Mouse (Mus musculus): ENCODE data around the gene Ctnna3. TPM values are rescaled to one million over a fixed set of nuclear protein-coding genes. Genes with fewer than 3 reads are reported as not detected.

Gene Ctnna3
- polyA plus RNA-seq, 1 experiment from 2014 or later: 1.7 TPM

DNA sequence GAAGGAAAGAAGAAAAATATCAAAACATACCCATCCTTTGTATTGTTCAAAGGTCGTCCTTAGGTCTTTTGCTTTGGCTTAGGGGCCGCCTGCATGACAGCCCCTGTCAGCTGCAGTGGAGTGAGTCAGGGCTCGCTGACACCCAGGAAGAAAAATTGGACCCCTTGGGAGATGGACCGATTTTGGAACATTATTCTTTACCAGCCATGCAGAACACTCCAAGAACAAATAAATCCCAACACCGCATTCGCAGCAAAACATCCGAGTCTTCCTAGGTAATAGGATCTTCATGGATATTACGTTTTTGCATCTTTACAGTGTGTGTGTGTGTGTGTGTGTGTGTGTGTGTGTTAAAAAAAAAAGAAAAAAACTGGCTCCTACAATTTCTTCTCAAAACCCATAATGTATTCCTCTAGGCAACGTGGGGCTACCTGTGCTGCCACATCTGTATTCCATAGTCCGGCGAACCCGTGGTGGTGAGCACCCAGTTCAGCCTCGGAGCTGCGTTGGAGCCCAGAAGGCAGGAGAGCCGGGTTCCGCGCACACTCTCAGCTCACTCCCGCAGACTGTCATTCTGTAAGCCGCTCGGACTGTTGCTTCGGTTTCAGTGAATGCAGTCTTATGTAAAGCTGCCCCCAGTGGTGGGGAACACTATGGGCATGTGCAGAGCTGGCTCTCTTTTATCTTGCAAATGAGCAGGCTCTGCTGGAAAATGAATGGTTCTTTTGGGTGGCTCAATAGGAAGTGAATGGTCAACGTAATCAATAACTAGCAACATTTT is 660.0 kb downstream of the Ctnna3 start, which contains the start of gene Lrrtm3:
Gene Lrrtm3 (minus strand): TSS at position 598 of the 781 bp plus-strand sequence.
- Histone ChIP-seq H3K4me2 (ENCODE audit: low read length) (peak within 1 kb of the TSS; percentile 67), H3K36me3 (ENCODE audit: control insufficient read depth, insufficient read depth, low read length) (no peaks in the 10 kb centered on the region), H3K4me1 (replicated peaks; ENCODE audit: control insufficient read depth, insufficient read depth, low read length) (no peaks in the 10 kb centered on the region), H3K27me3 (replicated peaks; ENCODE audit: control insufficient read depth, insufficient read depth, low read length) (peaks cover 13% of the 10 kb centered on the region), H3K27ac (ENCODE audit: low read depth) (no peak within 1 kb of the TSS), H3K4me3 (ENCODE audit: low read depth, low read length) (peak within 1 kb of the TSS; percentile 20), H3K9ac (ENCODE audit: low read length) (no peak within 1 kb of the TSS), H3K9me3 (ENCODE audit: control insufficient read depth, low read length) (no peaks in the 10 kb centered on the region)
- peak; percentile 73 for DNase-seq (ENCODE audit: low spot score)
- ATAC-seq (replicated peaks; ENCODE audit: low FRiP score, low TSS enrichment, low read depth): peak; percentile 79
- 4% methylated on average over 22 of the region's 22 CpGs for WGBS

DNA sequence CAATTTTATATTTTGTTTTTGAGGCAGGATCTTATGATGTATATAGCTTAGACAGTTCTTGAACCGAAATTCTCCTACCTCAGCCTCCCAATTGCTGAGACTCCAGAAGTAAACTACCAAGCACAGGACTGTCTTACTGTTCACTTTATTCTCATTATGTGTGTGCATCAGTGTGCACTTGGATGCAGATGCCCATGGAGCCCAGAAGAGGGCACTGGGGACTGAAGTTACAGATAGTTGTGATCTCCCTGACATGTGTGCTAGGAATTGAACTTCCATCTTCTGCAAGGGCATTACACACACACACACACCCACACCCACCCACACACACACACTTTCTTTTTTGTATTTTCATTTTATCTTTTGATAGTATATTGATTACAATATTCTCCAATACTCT is 666.6 kb downstream of the Ctnna3 start:
- DNase-seq (ENCODE audit: low spot score): no peak
- no peak overlapping the region for H3K4me2 ChIP-seq (ENCODE audit: low read length)
- 95% methylated on average over 1 of the region's 1 CpGs for WGBS
- ATAC-seq (replicated peaks; ENCODE audit: low FRiP score, low TSS enrichment, low read depth): no peak
- 0 out of 2 replicates have a peak, but pooled peaks cover 3% of the 10 kb centered on the region for H3K9me3 ChIP-seq (ENCODE audit: control insufficient read depth, low read length)
- no peaks in the 10 kb centered on the region for H3K27me3 ChIP-seq (replicated peaks; ENCODE audit: control insufficient read depth, insufficient read depth, low read length)
- H3K9ac ChIP-seq (ENCODE audit: low read length): no peak overlapping the region
- H3K4me3 ChIP-seq (ENCODE audit: low read depth, low read length): no peak overlapping the region
- no peaks in the 10 kb centered on the region for H3K36me3 ChIP-seq (ENCODE audit: control insufficient read depth, insufficient read depth, low read length)
- H3K27ac ChIP-seq (ENCODE audit: low read depth): no peak overlapping the region
- H3K4me1 ChIP-seq (replicated peaks; ENCODE audit: control insufficient read depth, insufficient read depth, low read length): no peaks in the 10 kb centered on the region

DNA sequence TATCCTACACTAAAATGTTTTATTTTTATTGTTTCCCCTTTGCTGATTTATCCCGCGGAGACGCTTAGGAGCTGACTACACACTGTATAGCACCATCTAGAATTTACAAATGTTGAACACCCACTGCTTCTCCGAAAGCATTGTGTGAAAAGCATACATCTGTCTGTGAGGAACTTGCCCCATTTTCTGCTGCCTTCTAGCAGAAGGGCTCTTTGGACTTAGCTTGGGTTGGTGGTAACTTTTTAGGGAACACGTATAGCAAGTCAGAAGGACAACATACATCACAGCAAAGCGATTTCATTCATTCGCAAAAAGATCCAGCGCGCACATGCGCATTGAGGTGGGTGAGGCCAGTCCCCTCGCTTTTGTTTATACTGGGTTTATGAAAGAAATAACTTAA is 685.3 kb downstream of the Ctnna3 start:
- Histone ChIP-seq H3K27ac (ENCODE audit: low read depth) (no peak overlapping the region), H3K27me3 (replicated peaks; ENCODE audit: control insufficient read depth, insufficient read depth, low read length) (no peaks in the 10 kb centered on the region), H3K4me2 (ENCODE audit: low read length) (no peak overlapping the region), H3K4me3 (ENCODE audit: low read depth, low read length) (no peak overlapping the region), H3K4me1 (replicated peaks; ENCODE audit: control insufficient read depth, insufficient read depth, low read length) (no peaks in the 10 kb centered on the region), H3K9me3 (ENCODE audit: control insufficient read depth, low read length) (no peaks in the 10 kb centered on the region), H3K36me3 (ENCODE audit: control insufficient read depth, insufficient read depth, low read length) (no peaks in the 10 kb centered on the region), H3K9ac (ENCODE audit: low read length) (no peak overlapping the region)
- 93% methylated on average over 11 of the region's 11 CpGs for WGBS
- ATAC-seq (replicated peaks; ENCODE audit: low FRiP score, low TSS enrichment, low read depth) (no peak), DNase-seq (ENCODE audit: low spot score) (no peak)

DNA sequence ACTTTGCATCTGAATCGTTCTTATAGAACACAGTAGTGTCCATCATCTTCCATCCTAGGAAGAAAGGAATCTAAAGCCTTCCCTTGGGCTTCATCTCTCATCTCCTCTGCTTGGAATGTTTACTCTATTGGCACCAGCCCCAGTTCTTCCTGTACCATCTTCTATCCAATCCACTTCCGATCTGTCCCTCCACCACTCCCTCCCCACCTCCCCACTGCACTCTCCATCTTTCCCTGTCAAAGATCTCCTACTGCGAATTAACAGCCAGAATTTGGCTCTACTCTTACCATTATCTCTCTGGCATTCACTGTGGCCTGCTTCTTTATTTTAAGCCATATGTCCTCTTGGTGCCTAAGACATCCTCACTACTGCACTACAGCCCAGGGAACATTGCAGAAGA is 688.9 kb downstream of the Ctnna3 start:
- 53% methylated on average over 3 of the region's 3 CpGs for WGBS
- ATAC-seq (replicated peaks; ENCODE audit: low FRiP score, low TSS enrichment, low read depth): no peak
- no peaks in the 10 kb centered on the region for H3K4me1 ChIP-seq (replicated peaks; ENCODE audit: control insufficient read depth, insufficient read depth, low read length)

DNA sequence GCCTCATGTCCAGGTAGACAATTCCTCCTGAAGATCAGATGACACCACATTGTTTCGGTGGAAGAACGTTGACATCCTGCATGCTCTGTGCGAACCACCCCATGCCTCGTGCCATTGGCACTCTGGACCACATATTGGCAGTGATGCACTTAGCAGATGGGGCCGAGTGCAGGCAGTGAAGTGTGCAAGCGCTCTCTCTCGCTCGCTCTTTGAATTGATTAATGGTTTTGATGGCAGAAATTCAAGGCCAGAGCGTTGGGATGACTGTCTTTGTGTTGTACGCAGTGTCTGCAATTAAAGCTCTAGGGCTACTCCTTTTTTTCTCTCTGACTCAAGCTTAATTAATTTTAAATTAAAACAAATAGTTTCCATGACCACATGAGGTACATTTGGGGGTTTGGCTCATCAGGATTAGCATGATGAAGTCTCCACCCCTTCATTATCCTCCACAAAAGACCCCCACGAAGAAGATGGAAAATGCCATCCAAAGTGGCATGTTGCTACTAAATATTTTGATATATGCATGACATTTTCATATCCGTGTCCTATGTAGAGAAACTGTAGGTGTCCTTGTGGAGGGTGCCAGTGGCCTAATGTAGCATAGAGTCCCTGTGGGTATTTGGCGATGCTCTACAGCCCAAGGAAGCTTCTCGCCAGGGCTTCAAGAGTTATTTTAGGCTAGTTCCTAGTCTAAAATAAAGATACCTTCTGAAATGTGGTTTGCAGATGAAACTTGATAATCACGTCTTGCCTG is 700.7 kb downstream of the Ctnna3 start:
- Histone ChIP-seq H3K4me1 (replicated peaks; ENCODE audit: control insufficient read depth, insufficient read depth, low read length) (no peaks in the 10 kb centered on the region), H3K27ac (ENCODE audit: low read depth) (no peak overlapping the region), H3K36me3 (ENCODE audit: control insufficient read depth, insufficient read depth, low read length) (no peaks in the 10 kb centered on the region), H3K9ac (ENCODE audit: low read length) (no peak overlapping the region), H3K4me3 (ENCODE audit: low read depth, low read length) (no peak overlapping the region), H3K9me3 (ENCODE audit: control insufficient read depth, low read length) (no peaks in the 10 kb centered on the region), H3K27me3 (replicated peaks; ENCODE audit: control insufficient read depth, insufficient read depth, low read length) (no peaks in the 10 kb centered on the region), H3K4me2 (ENCODE audit: low read length) (no peak overlapping the region)
- no peak for ATAC-seq (replicated peaks; ENCODE audit: low FRiP score, low TSS enrichment, low read depth)
- DNase-seq (ENCODE audit: low spot score): no peak
- 86% methylated on average over 15 of the region's 15 CpGs for WGBS

More for the DNA sequence above, 688.9 kb downstream of the Ctnna3 start:
- H3K9me3 ChIP-seq (ENCODE audit: control insufficient read depth, low read length): no peaks in the 10 kb centered on the region
- no peak overlapping the region for H3K4me2 ChIP-seq (ENCODE audit: low read length)
- no peak overlapping the region for H3K27ac ChIP-seq (ENCODE audit: low read depth)
- no peaks in the 10 kb centered on the region for H3K36me3 ChIP-seq (ENCODE audit: control insufficient read depth, insufficient read depth, low read length)
- H3K27me3 ChIP-seq (replicated peaks; ENCODE audit: control insufficient read depth, insufficient read depth, low read length): no peaks in the 10 kb centered on the region
- H3K9ac ChIP-seq (ENCODE audit: low read length): no peak overlapping the region
- H3K4me3 ChIP-seq (ENCODE audit: low read depth, low read length): no peak overlapping the region
- DNase-seq (ENCODE audit: low spot score): no peak

DNA sequence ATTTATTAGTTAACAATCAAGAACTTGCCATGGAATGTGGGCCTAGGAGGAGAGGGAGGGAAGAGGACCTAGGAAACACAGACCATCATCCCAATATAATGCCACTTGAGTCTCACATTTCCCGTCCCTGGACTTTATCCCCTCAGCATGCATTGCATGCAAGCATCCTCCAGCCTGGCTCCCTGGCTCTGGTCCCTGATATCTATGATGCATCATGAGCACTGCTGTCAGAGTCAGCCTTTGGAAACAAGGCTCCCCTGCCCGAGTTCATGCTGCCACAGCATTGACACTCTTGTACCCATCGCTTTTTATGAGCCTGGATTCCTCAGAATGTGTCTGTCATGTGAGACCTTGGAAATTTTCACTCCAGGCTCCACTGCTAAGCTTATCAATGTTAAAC is 703.6 kb downstream of the Ctnna3 start:
- no peak overlapping the region for H3K27ac ChIP-seq (ENCODE audit: low read depth)
- no peaks in the 10 kb centered on the region for H3K36me3 ChIP-seq (ENCODE audit: control insufficient read depth, insufficient read depth, low read length)
- no peaks in the 10 kb centered on the region for H3K4me1 ChIP-seq (replicated peaks; ENCODE audit: control insufficient read depth, insufficient read depth, low read length)
- no peak overlapping the region for H3K4me2 ChIP-seq (ENCODE audit: low read length)
- DNase-seq (ENCODE audit: low spot score) (no peak), ATAC-seq (replicated peaks; ENCODE audit: low FRiP score, low TSS enrichment, low read depth) (no peak)
- H3K27me3 ChIP-seq (replicated peaks; ENCODE audit: control insufficient read depth, insufficient read depth, low read length): no peaks in the 10 kb centered on the region
- no peaks in the 10 kb centered on the region for H3K9me3 ChIP-seq (ENCODE audit: control insufficient read depth, low read length)
- 75% methylated on average over 3 of the region's 3 CpGs for WGBS
- H3K4me3 ChIP-seq (ENCODE audit: low read depth, low read length): no peak overlapping the region
- no peak overlapping the region for H3K9ac ChIP-seq (ENCODE audit: low read length)

DNA sequence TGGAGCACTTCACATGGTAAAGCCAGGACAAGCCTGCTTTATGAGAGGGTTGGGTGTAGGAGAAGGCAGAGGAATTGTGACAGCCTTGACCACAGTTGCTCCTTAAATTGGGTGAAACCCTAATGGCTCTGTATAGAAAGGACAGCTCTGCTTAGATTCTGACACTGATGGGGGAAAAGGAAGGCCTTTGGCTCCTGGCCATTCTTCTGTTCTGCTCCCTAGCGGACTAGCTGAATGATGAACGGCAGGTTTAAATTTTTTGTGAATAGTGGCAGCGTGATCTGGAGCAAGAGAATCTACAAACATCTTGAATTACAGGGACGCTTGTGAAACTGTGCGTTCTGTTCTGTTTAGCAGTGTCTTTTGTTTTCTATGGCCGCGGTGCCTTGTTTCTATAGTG is 705.6 kb downstream of the Ctnna3 start:
- WGBS: 29% methylated on average over 7 of the region's 7 CpGs
- Histone ChIP-seq H3K9me3 (ENCODE audit: control insufficient read depth, low read length) (no peaks in the 10 kb centered on the region), H3K4me3 (ENCODE audit: low read depth, low read length) (no peak overlapping the region), H3K9ac (ENCODE audit: low read length) (no peak overlapping the region), H3K27me3 (replicated peaks; ENCODE audit: control insufficient read depth, insufficient read depth, low read length) (no peaks in the 10 kb centered on the region), H3K36me3 (ENCODE audit: control insufficient read depth, insufficient read depth, low read length) (no peaks in the 10 kb centered on the region), H3K4me1 (replicated peaks; ENCODE audit: control insufficient read depth, insufficient read depth, low read length) (no peaks in the 10 kb centered on the region), H3K27ac (ENCODE audit: low read depth) (no peak overlapping the region), H3K4me2 (ENCODE audit: low read length) (no peak overlapping the region)
- DNase-seq (ENCODE audit: low spot score) (peak; percentile 56), ATAC-seq (replicated peaks; ENCODE audit: low FRiP score, low TSS enrichment, low read depth) (no peak)

DNA sequence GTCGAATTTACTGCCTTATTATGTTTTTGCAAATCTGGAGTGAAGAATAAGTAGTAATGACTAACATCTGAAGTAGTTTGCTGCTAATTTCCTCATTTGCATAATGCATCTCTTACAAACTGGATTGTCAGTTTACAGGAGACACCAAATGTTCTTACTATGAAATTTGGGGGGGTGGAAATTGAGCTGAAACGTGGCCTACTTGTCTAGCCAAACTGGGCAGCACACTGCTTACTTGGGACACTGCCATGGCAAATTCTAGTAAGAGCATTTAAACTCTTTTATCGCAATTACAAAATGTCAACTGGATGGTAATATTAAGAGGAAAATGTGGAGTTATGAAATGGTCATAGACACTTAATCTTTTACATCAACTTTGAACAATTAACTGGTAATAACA is 716.6 kb downstream of the Ctnna3 start:
- Histone ChIP-seq H3K36me3 (ENCODE audit: control insufficient read depth, insufficient read depth, low read length) (no peaks in the 10 kb centered on the region), H3K9me3 (ENCODE audit: control insufficient read depth, low read length) (no peaks in the 10 kb centered on the region), H3K9ac (ENCODE audit: low read length) (no peak overlapping the region), H3K4me2 (ENCODE audit: low read length) (no peak overlapping the region), H3K4me3 (ENCODE audit: low read depth, low read length) (no peak overlapping the region), H3K27ac (ENCODE audit: low read depth) (no peak overlapping the region), H3K27me3 (replicated peaks; ENCODE audit: control insufficient read depth, insufficient read depth, low read length) (no peaks in the 10 kb centered on the region), H3K4me1 (replicated peaks; ENCODE audit: control insufficient read depth, insufficient read depth, low read length) (no peaks in the 10 kb centered on the region)
- WGBS: 85% methylated on average over 3 of the region's 3 CpGs
- ATAC-seq (replicated peaks; ENCODE audit: low FRiP score, low TSS enrichment, low read depth) (no peak), DNase-seq (ENCODE audit: low spot score) (no peak)
